Mouse (Mus musculus) MEL (cell line): Measurements from ENCODE around the gene Olfm2. TPM values are rescaled to one million over a fixed set of nuclear protein-coding genes. Genes with fewer than 3 reads are reported as not detected.

ENCODE experiments used
- DNase-seq: peaks from one replicate; pipeline ENCODE4 v3.0.0; 2011; ENCODE audit warnings: low read depth, low spot score
- H3K27ac ChIP-seq: 2 replicates; pipeline ENCODE4 v1.5.1; 2012; ENCODE audit warnings: low read depth, mild to moderate bottlenecking, control low read depth, low read length, moderate library complexity; ENCODE audit not compliant: control insufficient read depth
- H3K27me3 ChIP-seq, 2 experiments: fragments of 150-350 bp in 1 of 2; sonication (generic) in 1 of 2; 2 replicates each; pipeline ENCODE4 v1.6.1; 2012; ENCODE audit warnings: low read length in 2 of 2, mild to moderate bottlenecking in 2 of 2, improper control_type of control experiment in 1 of 2, moderate library complexity in 1 of 2; ENCODE audit not compliant: insufficient read depth in 2 of 2, control insufficient read depth in 1 of 2
- H3K36me3 ChIP-seq, 2 experiments: 2 replicates each; pipeline ENCODE4 v1.6.1; 2012 to 2014; ENCODE audit warnings: low read length in 2 of 2, improper control_type of control experiment in 1 of 2, inconsistent platforms in 1 of 2, mild to moderate bottlenecking in 1 of 2; ENCODE audit not compliant: insufficient read depth in 2 of 2, control insufficient read depth in 1 of 2
- H3K4me1 ChIP-seq, 2 experiments: fragments of 150-350 bp in 1 of 2; sonication (generic) in 1 of 2; 2 replicates each; pipeline ENCODE4 v1.6.1; 2012; ENCODE audit warnings: low read length in 2 of 2, improper control_type of control experiment in 1 of 2, mild to moderate bottlenecking in 1 of 2; ENCODE audit not compliant: insufficient read depth in 2 of 2, control insufficient read depth in 1 of 2
- H3K4me3 ChIP-seq, 2 experiments: fragments of 150-350 bp in 1 of 2; sonication (generic) in 1 of 2; 2 replicates each; pipeline ENCODE4 v1.5.1; 2012; ENCODE audit warnings: low read depth in 2 of 2, low read length in 2 of 2, mild to moderate bottlenecking in 2 of 2, moderate library complexity in 2 of 2, control low read depth in 1 of 2, improper control_type of control experiment in 1 of 2; ENCODE audit not compliant: control insufficient read depth in 1 of 2, insufficient read depth in 1 of 2
- H3K79me2 ChIP-seq: 2 replicates; pipeline ENCODE4 v1.6.1; 2012; ENCODE audit warnings: mild to moderate bottlenecking, low read length, moderate library complexity; ENCODE audit not compliant: control insufficient read depth, poor library complexity, insufficient read depth
- H3K9ac ChIP-seq: 2 replicates; pipeline ENCODE4 v1.6.1; 2012; ENCODE audit warnings: low read depth, mild to moderate bottlenecking, control low read depth, low read length, moderate library complexity; ENCODE audit not compliant: control insufficient read depth, poor library complexity, severe bottlenecking
- H3K9me3 ChIP-seq: fragments of 150-350 bp; sonication (generic); replicated peaks from 2 replicates; pipeline ENCODE4 v1.6.1; 2012; ENCODE audit warnings: mild to moderate bottlenecking, low read length, improper control_type of control experiment, moderate library complexity; ENCODE audit not compliant: insufficient read depth
- BHLHE40 ChIP-seq: IDR thresholded peaks from 2 replicates; pipeline ENCODE4 v1.6.1; 2012; ENCODE audit warnings: low read depth, mild to moderate bottlenecking, inconsistent platforms, low read length, improper control_type of control experiment, borderline replicate concordance
- CHD1 ChIP-seq: IDR thresholded peaks from 2 replicates; pipeline ENCODE4 v1.6.1; 2012; ENCODE audit warnings: low read depth, mild to moderate bottlenecking, inconsistent platforms, low read length, improper control_type of control experiment
- CHD2 ChIP-seq: IDR thresholded peaks from 2 replicates; pipeline ENCODE4 v1.6.1; 2011; ENCODE audit warnings: low read length, improper control_type of control experiment
- CTCF ChIP-seq, 3 experiments: IDR thresholded peaks in 2 of 3; conservative IDR thresholded peaks in 1 of 3; 2 replicates each; pipeline ENCODE4 v1.5.1; 2011 to 2012; ENCODE audit warnings: low read length in 3 of 3, low read depth in 2 of 3, mild to moderate bottlenecking in 2 of 3, improper control_type of control experiment in 1 of 3, inconsistent platforms in 1 of 3, mixed read lengths in 1 of 3, moderate library complexity in 1 of 3; ENCODE audit not compliant: control insufficient read depth in 1 of 3, insufficient read depth in 1 of 3, poor library complexity in 1 of 3, severe bottlenecking in 1 of 3
- E2F4 ChIP-seq: IDR thresholded peaks from 2 replicates; pipeline ENCODE4 v1.6.1; 2011; ENCODE audit warnings: low read depth, low read length, improper control_type of control experiment, borderline replicate concordance
- ETS1 ChIP-seq: IDR thresholded peaks from 2 replicates; pipeline ENCODE4 v1.6.1; 2012; ENCODE audit warnings: low read depth, mild to moderate bottlenecking, inconsistent platforms, low read length, improper control_type of control experiment, moderate library complexity
- GABPA ChIP-seq: IDR thresholded peaks from 2 replicates; pipeline ENCODE4 v1.6.1; 2012; ENCODE audit warnings: low read depth, mild to moderate bottlenecking, inconsistent platforms, low read length, improper control_type of control experiment, moderate library complexity
- JUND ChIP-seq: IDR thresholded peaks from 2 replicates; pipeline ENCODE4 v1.6.1; 2011; ENCODE audit warnings: low read depth, mild to moderate bottlenecking, improper control_type of control experiment, low read length
- KAT2A ChIP-seq: conservative IDR thresholded peaks from 2 replicates; pipeline ENCODE4 v1.6.1; 2012; ENCODE audit warnings: low read depth, low read length, improper control_type of control experiment, inconsistent platforms
- MAX ChIP-seq: IDR thresholded peaks from 2 replicates; pipeline ENCODE4 v1.6.1; 2011; ENCODE audit warnings: low read length, improper control_type of control experiment
- MAZ ChIP-seq: IDR thresholded peaks from 2 replicates; pipeline ENCODE4 v1.6.1; 2012; ENCODE audit warnings: low read depth, mild to moderate bottlenecking, inconsistent platforms, low read length, improper control_type of control experiment
- MEF2A ChIP-seq: IDR thresholded peaks from 2 replicates; pipeline ENCODE4 v1.6.1; 2014; ENCODE audit warnings: low read depth, mild to moderate bottlenecking, inconsistent platforms, low read length, improper control_type of control experiment; ENCODE audit not compliant: poor library complexity, insufficient replicate concordance, severe bottlenecking; ENCODE audit errors: extremely low read depth
- MXI1 ChIP-seq: IDR thresholded peaks from 2 replicates; pipeline ENCODE4 v1.6.1; 2011; ENCODE audit warnings: mild to moderate bottlenecking, low read depth, low read length, improper control_type of control experiment
- MYC ChIP-seq: IDR thresholded peaks from 2 replicates; pipeline ENCODE4 v1.6.1; 2011; ENCODE audit warnings: low read depth, mild to moderate bottlenecking, low read length, improper control_type of control experiment, moderate library complexity
- NELFE ChIP-seq: IDR thresholded peaks from 2 replicates; pipeline ENCODE4 v1.6.1; 2011; ENCODE audit warnings: low read depth, low read length, improper control_type of control experiment
- NRF1 ChIP-seq: IDR thresholded peaks from 2 replicates; pipeline ENCODE4 v1.6.1; 2014; ENCODE audit warnings: low read depth, mild to moderate bottlenecking, inconsistent platforms, low read length, improper control_type of control experiment, moderate library complexity; ENCODE audit not compliant: poor library complexity, insufficient read depth, severe bottlenecking
- POLR2AphosphoS2 ChIP-seq: IDR thresholded peaks from 2 replicates; pipeline ENCODE4 v1.6.1; 2011; ENCODE audit warnings: low read length, improper control_type of control experiment
- RAD21 ChIP-seq: IDR thresholded peaks from 2 replicates; pipeline ENCODE4 v1.6.1; 2011; ENCODE audit warnings: mild to moderate bottlenecking, low read depth, low read length, improper control_type of control experiment
- RCOR1 ChIP-seq: IDR thresholded peaks from 2 replicates; pipeline ENCODE4 v1.6.1; 2012; ENCODE audit warnings: low read depth, mild to moderate bottlenecking, inconsistent platforms, low read length, improper control_type of control experiment
- TAL1 ChIP-seq: IDR thresholded peaks from 2 replicates; pipeline ENCODE4 v1.6.1; 2012; ENCODE audit warnings: mild to moderate bottlenecking, inconsistent platforms, low read length, moderate library complexity, mixed read lengths
- USF2 ChIP-seq, 2 experiments: IDR thresholded peaks; 2 replicates each; pipeline ENCODE4 v1.6.1; 2011 to 2012; ENCODE audit warnings: improper control_type of control experiment in 2 of 2, low read length in 2 of 2, borderline replicate concordance in 1 of 2, inconsistent platforms in 1 of 2, low read depth in 1 of 2, mild to moderate bottlenecking in 1 of 2; ENCODE audit not compliant: insufficient read depth in 1 of 2
- ZC3H11A ChIP-seq: IDR thresholded peaks from 2 replicates; pipeline ENCODE4 v1.6.1; 2012; ENCODE audit warnings: low read depth, mild to moderate bottlenecking, inconsistent platforms, low read length, improper control_type of control experiment
- ZKSCAN1 ChIP-seq: IDR thresholded peaks from 2 replicates; pipeline ENCODE4 v1.6.1; 2012; ENCODE audit warnings: low read depth, mild to moderate bottlenecking, inconsistent platforms, low read length, improper control_type of control experiment, moderate library complexity
- ZMIZ1 ChIP-seq: IDR thresholded peaks from 2 replicates; pipeline ENCODE4 v1.6.1; 2012; ENCODE audit warnings: low read depth, mild to moderate bottlenecking, inconsistent platforms, low read length, improper control_type of control experiment, moderate library complexity
- ZNF384 ChIP-seq: IDR thresholded peaks from 2 replicates; pipeline ENCODE4 v1.6.1; 2012; ENCODE audit warnings: low read depth, mild to moderate bottlenecking, inconsistent platforms, low read length, improper control_type of control experiment
- polyA plus RNA-seq, 2 experiments: library from polyadenylated mRNA; stranded (reverse) in 1 of 2; unstranded in 1 of 2; fragments of >175 nt in 1 of 2; fragments of >200 nt in 1 of 2; gene quantifications; 2 replicates each; pipeline versions ENCODE4 v1.2.1 to v1.2.4; 2012; ENCODE audit warnings: low replicate concordance in 2 of 2, low read depth in 1 of 2; ENCODE audit not compliant: insufficient read length in 2 of 2, insufficient read depth in 1 of 2, missing spikeins in 1 of 2
- total RNA-seq: library from RNA; depleted of rRNA; stranded (reverse); fragments of 300-350 nt; gene quantifications from 2 replicates; pipeline ENCODE4 v1.2.3, GENCODE M21; 2012

Gene Olfm2
- total and polyA plus RNA-seq, 3 experiments = 0.54 to 1.9 TPM; not detected in 1

DNA sequence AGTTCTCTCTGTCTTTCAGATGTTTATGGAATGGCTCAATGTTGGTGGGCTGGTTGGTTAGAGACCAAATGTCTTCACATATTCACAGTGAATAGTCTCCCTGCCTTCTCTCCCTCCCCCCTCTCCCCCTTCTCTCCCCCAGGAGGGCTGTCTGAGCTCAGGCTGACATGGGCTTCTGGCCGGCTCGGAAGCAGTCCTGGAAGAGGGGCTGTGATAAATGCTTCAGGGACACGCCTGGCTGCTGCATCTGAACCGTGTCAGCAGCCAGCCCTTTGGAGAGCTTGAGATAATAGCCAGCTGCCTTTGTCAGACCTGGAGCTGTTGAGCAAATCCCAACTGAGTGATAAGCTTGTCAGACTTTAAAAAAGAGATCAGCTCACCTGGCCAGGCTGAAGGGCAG lies 56.2 kb downstream of the Olfm2 start:
- Histone ChIP-seq H3K4me3 (no peak overlapping the region), H3K79me2 (no peaks in the 10 kb centered on the region), H3K9me3 (no peaks in the 10 kb centered on the region), H3K27me3 (peaks cover 5 to 9% of the 10 kb centered on the region in 2 experiments), H3K4me1 (no peaks in the 10 kb centered on the region), H3K27ac (no peak overlapping the region), H3K9ac (no peak overlapping the region), H3K36me3 (no peaks in the 10 kb centered on the region)
- no peak for DNase-seq
- TF ChIP-seq GABPA (no peak), CHD2 (no peak), MYC (no peak), RCOR1 (no peak), BHLHE40 (no peak), E2F4 (no peak)

- Histone ChIP-seq H3K79me2 (no peaks in the 10 kb centered on the region), H3K9me3 (no peaks in the 10 kb centered on the region), H3K36me3 (no peaks in the 10 kb centered on the region), H3K27ac (no peak overlapping the region), H3K4me1 (no peaks in the 10 kb centered on the region), H3K9ac (no peak overlapping the region), H3K4me3 (no peak overlapping the region), H3K27me3 (peaks cover 5 to 6% of the 10 kb centered on the region in 2 experiments)
- TF ChIP-seq TAL1 (no peak), JUND (no peak), ZMIZ1 (no peak), NELFE (no peak), MAX (no peak), ETS1 (no peak), KAT2A (no peak), POLR2AphosphoS2 (no peak), MYC (no peak), NRF1 (no peak), ZKSCAN1 (no peak), MAZ (no peak), MEF2A (no peak), RAD21 (no peak), CTCF (IDR thresholded peaks at IDR 0.05 in 2 of 3, conservative IDR thresholded peaks at IDR 0.05 in 1 of 3; ENCODE audit: control insufficient read depth in 1 of 3, insufficient read depth in 1 of 3, low read depth in 2 of 3, low read length in 3 of 3, poor library complexity in 1 of 3, severe bottlenecking in 1 of 3) (no peak), ZNF384 (no peak), ZC3H11A (no peak), USF2 (IDR thresholded peaks at IDR 0.05; ENCODE audit: borderline replicate concordance in 1 of 2, insufficient read depth in 1 of 2, low read depth in 1 of 2, low read length in 2 of 2) (no peak), CHD1 (no peak), MXI1 (no peak)
- no peak for DNase-seq
Measured at GRCm38 (mm10) chr9:20689403-20689802, 56.7 kb downstream of the Olfm2 start.
